Mouse (Mus musculus) liver, adult 2 months (tissue): Measurements from ENCODE around the gene Stambpl1. TPM values are rescaled to one million over a fixed set of nuclear protein-coding genes. Genes with fewer than 3 reads are reported as not detected.

Experiments
- DNase-seq: peaks from one replicate; pipeline ENCODE4 v3.0.0-alpha.2; 2011; ENCODE audit warnings: low read depth, low spot score; ENCODE audit errors: extremely low read depth
- H3K27ac ChIP-seq: fragments of 200-500 bp; replicated peaks from 2 replicates; pipeline ENCODE4 v1.5.1; 2012; ENCODE audit warnings: low read depth, mild to moderate bottlenecking, control low read depth, inconsistent platforms, low read length; ENCODE audit not compliant: insufficient read depth
- H3K27me3 ChIP-seq: fragments of 200-500 bp; 2 replicates; pipeline ENCODE4 v1.6.1; 2012; ENCODE audit warnings: mild to moderate bottlenecking, moderate library complexity, low read length, inconsistent platforms; ENCODE audit not compliant: control insufficient read depth, insufficient read depth
- H3K36me3 ChIP-seq: fragments of 200-500 bp; 2 replicates; pipeline ENCODE4 v1.6.1; 2012; ENCODE audit warnings: low read length, inconsistent platforms; ENCODE audit not compliant: control insufficient read depth, insufficient read depth
- H3K4me1 ChIP-seq: fragments of 200-500 bp; 2 replicates; pipeline ENCODE4 v1.6.1; 2011; ENCODE audit warnings: low read length; ENCODE audit not compliant: control insufficient read depth, insufficient read depth
- H3K4me3 ChIP-seq: fragments of 200-500 bp; 2 replicates; pipeline ENCODE4 v1.5.1; 2011; ENCODE audit warnings: low read depth, mild to moderate bottlenecking, control low read depth, low read length, moderate library complexity; ENCODE audit not compliant: insufficient read depth
- H3K79me2 ChIP-seq: fragments of 200-500 bp; 2 replicates; pipeline ENCODE4 v1.6.1; 2012; ENCODE audit warnings: inconsistent platforms, mild to moderate bottlenecking, low read length, moderate library complexity; ENCODE audit not compliant: control insufficient read depth, insufficient read depth
- H3K9ac ChIP-seq: fragments of 200-500 bp; 2 replicates; pipeline ENCODE4 v1.6.1; 2012; ENCODE audit warnings: low read depth, mild to moderate bottlenecking, control low read depth, inconsistent platforms, low read length
- CTCF ChIP-seq: fragments of 200-500 bp; IDR thresholded peaks from 2 replicates; pipeline ENCODE4 v1.5.1; 2011; ENCODE audit warnings: low read depth, low read length, control low read depth
- POLR2A ChIP-seq: fragments of 200-500 bp; IDR thresholded peaks from 2 replicates; pipeline ENCODE4 v1.6.1; 2011; ENCODE audit warnings: low read length, control low read depth; ENCODE audit not compliant: insufficient read depth; ENCODE audit errors: extremely low read depth
- WGBS: fragments of 180-500 bp; shearing (Covaris S2); methylation state at CpG from one replicate; pipeline ENCODE4 v1.1.7; 2018; 5-methylcytosine and 5-hydroxymethylcytosine counted together
- polyA plus RNA-seq: library from polyadenylated mRNA; depleted of rRNA; stranded (reverse); fragments of >200 nt; gene quantifications from 2 replicates; pipeline ENCODE4 v1.2.3, GENCODE M21; 2012
- total RNA-seq: library from RNA; depleted of rRNA; stranded (reverse); fragments of >200 nt; gene quantifications from 2 replicates; pipeline ENCODE4 v1.2.3, GENCODE M21; 2014

Gene Stambpl1
- total and polyA plus RNA-seq, 2 experiments, result 0.77 to 2.1 TPM

- peak; percentile 27 for DNase-seq
- no peaks in the 10 kb centered on the region for H3K4me1 ChIP-seq
- no peak overlapping the region for H3K4me3 ChIP-seq
- no peaks in the 10 kb centered on the region for H3K36me3 ChIP-seq
- no peak overlapping the region for H3K9ac ChIP-seq
- no peak overlapping the region for H3K27ac ChIP-seq
- H3K79me2 ChIP-seq, result no peaks in the 10 kb centered on the region
- WGBS, result 72% methylated on average over 5 of the region's 5 CpGs
- TF ChIP-seq CTCF, result no peak
- no peak for TF ChIP-seq POLR2A
- no peaks in the 10 kb centered on the region; the same call in 1 of the 2 replicates for H3K27me3 ChIP-seq
These were observed 56.5 kb downstream of the Stambpl1 start for GRCm38 (mm10) chr19:34248558-34248957.

- Histone ChIP-seq H3K9ac (no peak overlapping the region), H3K27ac (no peak overlapping the region), H3K36me3 (no peaks in the 10 kb centered on the region), H3K4me1 (no peaks in the 10 kb centered on the region), H3K79me2 (no peaks in the 10 kb centered on the region), H3K27me3 (no peaks in the 10 kb centered on the region; the same call in 1 of the 2 replicates), H3K4me3 (no peak overlapping the region)
- 84% methylated on average over 4 of the region's 4 CpGs for WGBS
- DNase-seq, result no peak
- TF ChIP-seq POLR2A (no peak), CTCF (no peak)
These were observed 58.6 kb downstream of the Stambpl1 start for GRCm38 (mm10) chr19:34250621-34251020.

DNA sequence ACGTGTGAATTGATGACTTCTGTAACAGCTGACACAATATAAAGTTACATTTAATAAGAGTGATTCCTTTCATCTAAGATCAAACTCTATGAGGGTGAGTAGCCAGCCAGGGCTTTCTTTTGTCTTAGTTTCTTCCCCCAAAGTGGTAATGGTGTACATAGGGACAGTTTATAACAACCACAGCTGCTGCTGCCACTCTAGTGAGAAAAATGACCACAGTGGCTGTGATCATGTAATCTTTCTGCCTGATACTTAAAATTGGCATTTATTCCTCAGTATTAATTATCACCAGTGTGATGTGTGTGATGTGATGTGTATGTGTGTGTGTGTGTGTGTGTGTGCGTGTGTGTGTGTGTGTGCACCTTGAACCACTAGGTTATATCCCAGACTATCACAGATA is 59.9 kb downstream of the Stambpl1 start:
- no peaks in the 10 kb centered on the region for H3K4me1 ChIP-seq
- WGBS, result 77% methylated on average over 2 of the region's 2 CpGs
- H3K9ac ChIP-seq, result no peak overlapping the region
- no peak for DNase-seq
- H3K27me3 ChIP-seq, result no peaks in the 10 kb centered on the region; the same call in 1 of the 2 replicates
- H3K79me2 ChIP-seq, result no peaks in the 10 kb centered on the region
- H3K4me3 ChIP-seq, result no peak overlapping the region
- no peak overlapping the region for H3K27ac ChIP-seq
- TF ChIP-seq CTCF (no peak), POLR2A (no peak)
- H3K36me3 ChIP-seq, result no peaks in the 10 kb centered on the region

GRCm38 (mm10) chr19:34252450-34252849 is 60.4 kb downstream of the Stambpl1 start:
- H3K27ac ChIP-seq, result no peak overlapping the region
- no peak overlapping the region for H3K4me3 ChIP-seq
- no peak for DNase-seq
- WGBS, result 90% methylated on average over 9 of the region's 9 CpGs
- no peak for TF ChIP-seq CTCF
- TF ChIP-seq POLR2A, result no peak
- H3K27me3 ChIP-seq, result no peaks in the 10 kb centered on the region; the same call in 1 of the 2 replicates
- H3K9ac ChIP-seq, result no peak overlapping the region
- H3K36me3 ChIP-seq, result no peaks in the 10 kb centered on the region
- H3K4me1 ChIP-seq, result no peaks in the 10 kb centered on the region
- H3K79me2 ChIP-seq, result no peaks in the 10 kb centered on the region

DNA sequence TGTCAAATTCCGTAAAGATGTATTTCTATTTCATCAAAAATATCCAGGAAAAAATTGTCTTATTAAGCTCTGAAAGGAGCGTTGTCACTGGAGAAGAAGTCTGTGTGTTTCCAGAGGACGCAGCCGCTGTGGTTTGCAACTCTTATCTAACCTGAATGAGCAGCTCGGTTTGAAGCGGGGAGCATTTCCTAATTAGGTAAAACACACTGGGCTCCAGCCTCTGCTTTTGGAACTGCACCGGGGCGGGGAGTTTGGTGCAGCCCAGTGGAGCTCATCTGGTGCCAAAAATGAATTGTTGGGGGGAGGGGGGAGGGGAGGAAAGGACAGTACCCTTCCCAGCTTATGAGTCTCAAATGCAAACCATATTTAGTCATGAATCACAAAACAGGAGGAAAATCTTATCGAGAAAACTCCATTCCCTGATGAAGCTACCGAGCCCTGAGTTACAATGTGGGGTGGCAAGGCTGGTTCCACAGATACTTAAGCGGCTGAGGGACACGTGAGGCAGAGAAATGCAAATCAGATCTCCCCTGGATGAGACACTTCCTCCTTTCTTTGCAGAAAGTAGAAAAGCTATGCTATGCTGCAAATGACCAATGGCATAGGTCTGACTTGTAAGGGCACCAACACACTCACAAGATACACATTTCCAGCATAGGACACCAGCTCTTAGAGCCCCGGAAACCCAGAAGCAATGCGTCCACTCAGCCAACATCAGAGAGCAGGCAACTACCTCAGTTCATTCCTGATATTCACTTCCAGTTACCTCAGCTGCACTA is 62.3 kb downstream of the Stambpl1 start:
- no peak for DNase-seq

More for the DNA sequence above, 62.3 kb downstream of the Stambpl1 start:
- Histone ChIP-seq H3K79me2 (no peaks in the 10 kb centered on the region), H3K4me3 (no peak overlapping the region), H3K36me3 (no peaks in the 10 kb centered on the region), H3K4me1 (no peaks in the 10 kb centered on the region), H3K27me3 (no peaks in the 10 kb centered on the region; the same call in 1 of the 2 replicates), H3K9ac (no peak overlapping the region), H3K27ac (no peak overlapping the region)
- TF ChIP-seq POLR2A, result no peak
- TF ChIP-seq CTCF, result no peak
- 53% methylated on average over 14 of the region's 14 CpGs for WGBS
